Mouse (Mus musculus) v-Abl transformed pro-B cells (cell line): ENCODE results near the gene Syde2.

Source experiments
- in situ Hi-C, 2 experiments: fragments of 400-800 bp; cut with MboI; formaldehyde crosslinking; loops; one replicate each; pipeline ENCODE4 v1.15.1; 2025; ENCODE audit not compliant: unreplicated experiment in 2 of 2

The Syde2 gene

DNA sequence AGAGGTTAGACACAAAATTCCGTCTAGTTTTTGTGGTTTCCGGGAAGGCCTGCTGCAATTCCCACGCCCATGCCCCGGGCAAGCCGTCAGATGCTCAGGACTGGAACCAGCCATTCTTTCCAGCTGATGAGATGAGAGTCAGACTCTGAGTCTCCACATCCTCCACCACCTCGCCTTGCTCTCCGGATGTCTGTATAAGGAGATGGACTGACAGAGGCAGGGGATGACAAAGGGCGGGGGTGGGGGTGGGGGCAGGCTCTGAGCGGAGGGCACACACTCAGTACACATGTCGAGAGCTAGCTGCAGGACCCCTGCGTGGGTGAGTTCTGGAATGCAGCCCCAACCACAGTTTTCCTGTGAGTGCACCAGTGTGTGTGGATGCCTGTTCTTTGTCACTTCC is 57.3 kb downstream of the Syde2 start:
- in situ Hi-C loops, result loop anchor here (5.0 to 10.0 kb wide), 2 partner anchors 50 to 53 kb away; no protein-coding TSS in a partner anchor

DNA sequence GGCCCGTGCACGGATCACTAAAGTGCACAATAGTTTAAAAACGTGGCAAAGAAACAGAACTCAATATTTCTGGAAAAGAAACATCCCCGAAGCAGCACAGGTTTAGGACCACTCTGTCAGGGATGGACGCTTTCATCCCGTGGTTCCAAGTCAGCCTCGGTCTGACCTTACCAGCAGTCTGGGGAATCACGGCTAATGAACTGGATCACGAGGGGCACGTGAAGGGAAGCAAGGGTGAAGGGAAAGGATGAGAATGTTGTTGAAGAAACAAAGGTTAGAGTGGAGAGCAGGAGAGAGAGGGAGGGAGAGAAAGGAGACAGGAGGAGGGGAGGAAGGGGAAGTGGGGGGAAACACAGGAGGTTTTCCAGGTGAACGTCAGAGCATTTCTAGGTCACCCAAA is 58.4 kb downstream of the Syde2 start:
- in situ Hi-C loops, result loop anchor here (5.0 to 10.0 kb wide), 2 partner anchors 51 to 54 kb away; no protein-coding TSS in a partner anchor

DNA sequence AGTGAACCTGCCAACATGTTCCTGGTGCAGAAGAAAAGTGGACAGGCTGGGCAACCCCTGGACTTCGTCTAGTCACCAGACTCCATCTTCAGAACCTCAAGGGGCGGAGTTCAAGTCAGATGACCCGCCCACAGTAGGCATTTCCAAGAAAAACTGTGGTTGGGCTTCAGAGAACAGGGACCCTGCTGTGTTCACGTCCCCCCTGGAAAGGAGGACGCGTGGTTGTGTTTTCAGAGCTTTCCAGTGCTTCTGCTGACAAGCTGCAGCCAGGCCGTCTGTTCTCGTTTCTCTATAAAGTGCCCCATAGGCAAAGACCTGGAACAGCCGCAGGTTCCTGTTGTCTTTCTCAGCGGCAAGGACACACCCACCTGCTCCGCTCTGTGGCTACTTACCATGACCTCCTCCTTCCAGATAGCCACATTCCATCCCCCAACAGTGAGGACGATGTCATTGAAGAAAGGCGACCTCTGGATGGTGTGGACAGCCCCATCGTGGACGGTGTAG is 60.1 kb downstream of the Syde2 start:
- in situ Hi-C loops, result loop anchor here (5.0 to 10.0 kb wide), 2 partner anchors 53 to 55 kb away; no protein-coding TSS in a partner anchor

DNA sequence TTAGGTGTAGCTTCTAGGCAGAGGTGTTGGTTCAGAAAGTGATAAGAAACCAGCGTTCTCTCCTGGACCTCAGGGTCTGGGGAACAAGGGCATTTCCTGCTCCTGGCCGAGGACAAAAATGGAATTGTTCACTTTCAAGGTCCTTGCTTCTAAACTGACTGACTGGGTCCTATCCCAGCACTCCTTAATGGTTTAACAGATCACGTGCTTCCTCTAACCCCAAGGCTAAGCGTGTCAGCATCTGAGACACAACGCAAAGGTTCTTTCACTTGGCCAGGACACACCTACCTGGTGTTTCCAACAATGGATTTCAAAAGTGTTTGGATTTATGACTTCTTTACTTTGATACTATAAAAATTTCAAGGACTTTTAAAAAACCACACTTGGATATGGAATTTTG is 62.3 kb downstream of the Syde2 start:
- in situ Hi-C loops, result loop anchor here (5.0 to 25.0 kb wide), 7 partner anchors 55 to 762 kb away; partner anchors contain the start of genes Prkacb (in 1 of the 2) and Znhit6 (in 1 of the 2)

DNA sequence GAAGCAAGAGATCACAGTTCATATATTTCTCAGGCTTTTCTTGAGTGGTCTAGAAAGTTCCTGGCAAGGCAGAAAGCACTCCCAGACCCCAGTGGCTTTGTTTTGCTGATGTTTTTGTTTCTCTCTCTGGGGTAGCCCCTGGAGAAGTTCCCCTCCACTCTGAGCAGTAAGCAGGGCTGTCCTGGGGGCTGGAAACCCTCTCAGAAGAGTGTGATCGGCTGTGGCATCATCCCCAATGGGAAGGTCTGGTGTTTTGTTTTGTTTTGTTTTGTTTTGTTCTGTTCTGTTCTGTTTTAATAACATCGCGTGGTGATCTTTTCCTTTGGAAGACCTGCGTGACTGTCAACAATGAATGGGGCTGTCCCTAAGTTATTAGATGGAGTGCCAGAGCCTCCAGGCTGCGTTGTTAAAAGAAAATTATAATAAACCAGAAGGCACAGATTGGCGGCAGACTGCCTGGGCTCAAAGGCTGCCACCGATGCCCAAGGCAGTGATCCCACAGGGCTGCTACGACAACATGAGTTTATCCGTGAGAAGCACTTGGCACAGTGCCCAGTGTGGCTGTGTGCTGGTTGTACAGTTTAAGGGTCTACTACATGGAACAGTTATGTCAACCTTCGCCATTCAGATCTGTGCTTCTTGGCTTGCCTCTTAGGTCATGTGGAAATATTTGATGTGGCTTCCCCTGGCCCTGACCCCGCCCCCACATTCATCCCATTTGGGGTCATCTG is 63.8 kb downstream of the Syde2 start:
- in situ Hi-C loops, result loop anchor here (10.0 to 25.0 kb wide), 5 partner anchors 223 to 761 kb away; partner anchors contain the start of genes Prkacb (in 1 of the 2) and Znhit6 (in 1 of the 2)

DNA sequence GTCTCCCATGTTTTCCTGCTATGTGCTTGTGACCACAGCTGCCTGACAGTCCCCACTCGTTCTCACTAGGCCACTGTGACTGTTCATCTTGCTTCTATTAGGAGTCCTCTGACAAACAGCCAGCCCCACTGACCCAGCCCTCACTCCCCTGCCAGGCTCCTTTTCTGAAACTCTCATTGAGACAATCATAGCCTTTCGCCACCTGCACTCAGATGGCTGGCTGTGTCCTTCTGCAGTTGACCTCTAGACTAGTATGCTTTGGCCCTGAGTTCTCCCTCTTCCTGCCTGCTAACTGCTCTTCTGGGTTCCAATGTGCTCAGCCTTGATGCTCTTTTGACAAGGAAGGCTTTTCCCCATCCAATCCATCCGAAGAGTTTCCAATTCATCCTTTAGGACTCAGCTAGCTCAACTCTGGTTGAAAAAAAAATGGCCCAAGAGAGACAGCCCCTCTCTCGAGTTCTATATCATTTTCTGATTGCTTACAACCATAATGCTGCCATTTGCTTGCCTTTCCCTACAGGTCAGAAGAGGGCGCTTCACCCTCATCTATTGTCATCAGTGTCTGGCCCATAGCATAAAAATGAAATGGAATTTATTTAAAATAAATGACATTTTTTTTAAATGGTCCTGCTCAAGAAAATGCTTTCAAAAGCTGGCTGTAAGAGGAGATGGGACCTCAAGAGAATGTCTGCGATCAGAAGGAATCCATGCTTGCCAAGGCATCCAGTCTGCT is 65.6 kb downstream of the Syde2 start:
- in situ Hi-C loops, result loop anchor here (10.0 to 25.0 kb wide), 5 partner anchors 222 to 759 kb away; partner anchors contain the start of genes Prkacb (in 1 of the 2) and Znhit6 (in 1 of the 2)

DNA sequence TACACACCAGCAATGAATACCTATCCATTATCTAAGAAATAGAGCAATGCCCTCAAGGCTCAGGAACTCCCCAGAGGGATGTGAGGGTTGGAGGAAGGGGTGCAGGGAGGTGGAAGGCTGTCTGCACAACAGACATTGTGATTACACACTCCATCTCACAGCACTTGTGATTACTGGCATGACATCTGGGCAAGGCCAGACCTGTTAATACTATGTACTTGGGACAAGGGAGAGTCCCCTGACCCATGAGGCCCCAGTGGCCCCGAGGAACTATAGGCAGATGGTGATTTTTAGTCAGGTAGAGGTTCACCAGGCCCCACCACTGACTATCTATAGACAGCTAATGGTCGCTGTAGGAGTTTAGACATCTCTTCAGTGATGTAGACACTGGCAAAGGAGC is 66.2 kb downstream of the Syde2 start:
- in situ Hi-C loops, result loop anchor here (10.0 to 25.0 kb wide), 5 partner anchors 221 to 758 kb away; partner anchors contain the start of genes Prkacb (in 1 of the 2) and Znhit6 (in 1 of the 2)

DNA sequence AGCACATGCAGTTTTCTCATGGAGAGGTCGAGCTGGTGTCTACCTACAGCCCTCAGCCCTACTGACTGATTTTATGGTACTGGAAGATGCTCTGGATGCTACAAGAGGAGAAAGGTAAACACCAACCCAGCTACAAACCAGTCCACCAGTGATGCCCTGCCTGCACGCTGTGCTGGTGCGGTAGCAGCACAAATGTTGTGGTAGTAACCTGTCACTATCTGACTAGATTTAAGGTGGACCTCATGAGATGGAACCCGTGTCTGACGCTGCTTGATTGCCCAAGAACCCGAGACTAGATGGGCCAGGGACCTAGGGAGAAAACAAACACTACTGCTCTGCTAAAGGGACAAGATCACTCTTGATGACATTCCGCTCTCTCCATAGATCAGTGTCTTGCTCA is 69.5 kb downstream of the Syde2 start:
- in situ Hi-C loops, result loop anchor here (5.0 to 25.0 kb wide), 8 partner anchors 110 to 755 kb away; partner anchors contain the start of genes Prkacb (in 1 of the 2) and Znhit6 (in 1 of the 2)

DNA sequence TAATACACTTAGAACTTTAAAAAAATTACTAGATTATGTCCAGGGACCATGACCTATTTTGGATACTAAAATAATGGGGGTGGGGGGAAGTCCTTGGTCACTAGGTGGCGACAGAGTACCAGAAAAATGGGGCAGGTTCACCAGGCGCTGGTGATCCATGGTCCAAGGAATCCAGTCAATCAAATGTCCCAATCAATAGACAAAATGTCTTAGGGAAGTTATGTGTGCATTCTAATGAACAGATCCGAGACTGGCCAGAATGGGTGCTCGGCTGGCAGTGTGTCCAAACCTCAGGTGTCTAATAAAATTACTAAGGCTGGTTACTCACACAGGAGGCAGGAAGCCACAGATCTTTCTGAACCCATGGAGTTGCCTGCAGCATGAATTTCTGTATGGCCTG is 70.6 kb downstream of the Syde2 start:
- in situ Hi-C loops, result loop anchor here (5.0 to 25.0 kb wide), 8 partner anchors 111 to 754 kb away; partner anchors contain the start of genes Prkacb (in 1 of the 2) and Znhit6 (in 1 of the 2)

DNA sequence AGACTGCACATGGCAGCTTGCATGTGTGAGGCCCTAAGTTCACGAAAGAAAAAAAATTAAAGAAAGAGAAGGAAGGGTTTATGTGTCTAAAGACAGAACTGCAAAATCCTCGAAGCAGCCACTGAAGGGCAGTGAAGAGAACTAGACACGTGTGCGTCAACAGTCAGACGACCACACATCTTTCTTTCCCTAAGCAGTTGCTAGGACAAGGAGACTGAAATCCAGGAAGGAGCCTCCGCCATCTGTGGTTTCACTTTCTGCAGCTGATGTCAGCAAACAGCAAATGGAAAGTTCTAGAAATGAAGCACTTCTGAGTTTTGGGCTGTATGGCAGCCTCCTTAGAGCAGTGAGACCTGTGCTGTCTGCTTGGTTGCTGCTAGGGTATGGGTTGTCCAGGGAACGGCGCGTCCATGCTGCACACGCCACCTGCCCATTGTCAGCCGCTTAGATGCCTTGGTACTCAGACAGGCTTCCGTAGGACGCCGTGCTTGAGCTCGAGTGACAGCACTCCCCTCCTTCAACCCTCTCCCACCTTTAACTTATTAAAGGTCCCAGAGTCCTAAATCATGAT is 71.8 kb downstream of the Syde2 start:
- in situ Hi-C loops, result loop anchor here (5.0 to 25.0 kb wide), 8 partner anchors 112 to 753 kb away; partner anchors contain the start of genes Prkacb (in 1 of the 2) and Znhit6 (in 1 of the 2)

DNA sequence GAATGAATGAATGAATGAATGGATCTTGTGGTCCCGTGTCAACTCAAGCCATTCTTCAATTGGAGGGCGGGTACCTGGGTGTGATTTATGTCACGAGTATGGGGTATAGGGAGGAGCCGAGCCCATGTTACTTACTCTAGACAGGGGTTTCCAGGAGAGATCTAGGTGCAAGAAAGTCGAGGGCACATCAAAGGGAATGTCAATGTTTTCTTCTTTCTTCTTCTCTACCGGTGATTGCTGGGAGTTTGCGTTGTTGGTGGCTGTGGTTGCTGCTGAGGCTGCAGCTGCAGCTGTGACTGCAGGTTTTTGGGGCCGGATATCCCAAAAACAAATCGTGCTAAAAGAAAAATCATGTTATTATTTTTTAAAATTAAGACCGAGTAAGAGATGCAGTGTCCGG is 75.5 kb downstream of the Syde2 start:
- in situ Hi-C loops, result loop anchor here (10.0 to 25.0 kb wide), 5 partner anchors 202 to 749 kb away; partner anchors contain the start of genes Prkacb (in 1 of the 2) and Znhit6 (in 1 of the 2)

DNA sequence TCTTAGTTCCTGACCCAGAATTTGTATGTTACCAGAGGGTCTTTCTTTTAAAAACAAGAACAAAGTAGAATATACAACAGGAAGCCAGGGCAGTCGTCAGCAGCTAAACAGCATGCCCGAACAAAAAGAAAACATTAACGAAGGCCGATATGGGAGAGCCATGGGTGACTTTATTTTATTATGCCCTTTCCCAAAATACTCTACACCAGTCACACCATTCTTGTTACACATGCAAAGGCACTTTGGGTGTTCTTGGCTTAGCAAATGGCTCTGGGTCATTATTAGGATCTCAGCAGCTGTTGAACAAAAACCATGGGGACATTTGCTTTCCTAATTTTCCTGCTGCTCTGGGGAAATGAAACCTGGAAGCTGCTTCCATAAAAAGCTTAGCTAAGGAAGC is 81.6 kb downstream of the Syde2 start:
- in situ Hi-C loops, result loop anchor here (10.0 to 25.0 kb wide), 5 partner anchors 196 to 743 kb away; partner anchors contain the start of genes Prkacb (in 1 of the 2) and Znhit6 (in 1 of the 2)
